Mouse (Mus musculus) heart, embryonic 11.5 days (tissue): Measurements from ENCODE around the gene Elmod3. TPM values are rescaled to one million over a fixed set of nuclear protein-coding genes. Genes with fewer than 3 reads are reported as not detected.
A peak's percentile ranks its signal among the peaks of the same experiment; 100 is the strongest.

Experiments
- ATAC-seq: fragments of 200-750 bp; cut with Nextera tagmentation; replicated peaks from 2 replicates; pipeline ENCODE4 v1.8.0; 2017; ENCODE audit warnings: moderate library complexity; ENCODE audit not compliant: insufficient number of reproducible peaks, low FRiP score, low TSS enrichment
- H3K27ac ChIP-seq: fragments of 300-500 bp; sonication (generic); 2 replicates; pipeline ENCODE4 v1.5.1; 2014; ENCODE audit warnings: mild to moderate bottlenecking, low read depth, low read length
- H3K27me3 ChIP-seq: fragments of 300-500 bp; sonication (generic); 2 replicates; pipeline ENCODE4 v1.6.1; 2014; ENCODE audit warnings: mild to moderate bottlenecking, low read length, mixed read lengths; ENCODE audit not compliant: control insufficient read depth, insufficient read depth
- H3K36me3 ChIP-seq: fragments of 300-500 bp; sonication (generic); 2 replicates; pipeline ENCODE4 v1.6.1; 2014; ENCODE audit warnings: mild to moderate bottlenecking, low read length, moderate library complexity, mixed read lengths; ENCODE audit not compliant: control insufficient read depth, insufficient read depth
- H3K4me1 ChIP-seq: fragments of 300-500 bp; sonication (generic); 2 replicates; pipeline ENCODE4 v1.6.1; 2014; ENCODE audit warnings: low read length; ENCODE audit not compliant: control insufficient read depth, insufficient read depth
- H3K4me2 ChIP-seq: fragments of 300-500 bp; sonication (generic); 2 replicates; pipeline ENCODE4 v1.6.1; 2014; ENCODE audit warnings: mild to moderate bottlenecking, moderate library complexity
- H3K4me3 ChIP-seq: fragments of 300-500 bp; sonication (generic); 2 replicates; pipeline ENCODE4 v1.5.1; 2014; ENCODE audit warnings: low read depth, low read length
- H3K9ac ChIP-seq: fragments of 300-500 bp; sonication (generic); 2 replicates; pipeline ENCODE4 v1.6.1; 2014; ENCODE audit warnings: mild to moderate bottlenecking, low read depth, low read length, moderate library complexity
- H3K9me3 ChIP-seq: fragments of 300-500 bp; sonication (generic); replicated peaks from 2 replicates; pipeline ENCODE4 v1.6.1; 2016; ENCODE audit warnings: low read length; ENCODE audit not compliant: control insufficient read depth
- WGBS: fragments of 180-500 bp; shearing (Covaris S2); extraction: QIAGEN DNeasy Blood & Tissue Kit; methylation state at CpG from one replicate; pipeline ENCODE4 v1.1.7; 2014; ENCODE audit not compliant: insufficient replicate concordance; 5-methylcytosine and 5-hydroxymethylcytosine counted together
- polyA plus RNA-seq: library from polyadenylated mRNA; unstranded; fragments of >200 nt; fragmentation: Nextera tagmentation; extraction: Ambion mirVana; gene quantifications from 2 replicates; pipeline ENCODE4 v1.2.1, GENCODE M21; 2014

The Elmod3 gene
- polyA plus RNA-seq, 1 experiment from 2014 or later, result 10.5 TPM

DNA sequence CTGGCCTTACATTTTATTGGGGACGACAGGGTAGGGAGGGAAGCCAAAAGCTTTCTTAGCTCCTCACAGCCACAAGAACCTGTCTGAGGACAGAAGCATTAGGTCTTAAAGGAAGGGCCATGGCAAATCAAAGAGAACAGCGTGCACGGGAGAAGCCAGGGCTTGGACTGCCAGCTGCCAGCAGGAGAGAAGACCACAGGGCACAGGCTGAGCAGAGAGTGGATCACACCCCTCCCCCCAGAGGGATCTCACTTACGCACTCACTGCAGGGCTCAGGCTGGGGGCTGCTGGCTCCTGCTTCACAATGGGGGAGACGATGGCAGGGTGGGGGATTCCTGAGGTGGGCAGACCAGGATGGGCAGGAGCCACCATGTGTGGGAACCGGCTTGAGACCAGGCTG, 33.5 kb upstream of the Elmod3 start:
- peaks cover 10% of the 10 kb centered on the region for H3K36me3 ChIP-seq
- no peak overlapping the region for H3K4me2 ChIP-seq

DNA sequence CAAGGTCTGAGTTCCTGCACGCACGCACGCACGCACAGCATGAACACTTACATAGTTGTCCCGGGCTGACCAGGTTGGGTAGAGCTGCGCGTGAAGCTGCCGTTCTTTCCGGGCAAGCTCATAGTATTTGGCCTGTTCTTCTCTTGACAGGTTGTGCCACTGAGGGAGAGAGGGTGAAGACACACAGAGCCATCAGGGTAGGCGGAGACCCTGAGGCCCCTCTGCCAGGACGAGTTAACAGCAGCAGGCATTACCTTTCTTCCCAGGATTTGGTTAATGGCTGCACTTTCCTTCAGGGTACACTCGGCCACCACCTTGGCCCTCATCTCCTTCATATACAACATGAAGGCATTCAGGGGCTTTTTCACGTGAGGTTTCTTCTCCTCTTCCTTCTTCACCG, 32.7 kb upstream of the Elmod3 start:
- Histone ChIP-seq H3K36me3 (peaks cover 10% of the 10 kb centered on the region), H3K27me3 (no peaks in the 10 kb centered on the region), H3K4me1 (no peaks in the 10 kb centered on the region; the same call in 1 of the 2 replicates), H3K4me2 (no peak overlapping the region), H3K9ac (no peak overlapping the region), H3K27ac (no peak overlapping the region), H3K4me3 (no peak overlapping the region), H3K9me3 (no peaks in the 10 kb centered on the region)
- ATAC-seq, result no peak
- WGBS, result 87% methylated on average over 14 of the region's 14 CpGs

More for the DNA sequence above, 33.5 kb upstream of the Elmod3 start:
- peaks cover 4% of the 10 kb centered on the region; the same call in 1 of the 2 replicates for H3K4me1 ChIP-seq
- no peak overlapping the region for H3K27ac ChIP-seq
- no peak overlapping the region for H3K9ac ChIP-seq
- H3K9me3 ChIP-seq, result no peaks in the 10 kb centered on the region
- H3K27me3 ChIP-seq, result no peaks in the 10 kb centered on the region
- WGBS, result 85% methylated on average over 6 of the region's 6 CpGs
- no peak for ATAC-seq
- no peak overlapping the region for H3K4me3 ChIP-seq

DNA sequence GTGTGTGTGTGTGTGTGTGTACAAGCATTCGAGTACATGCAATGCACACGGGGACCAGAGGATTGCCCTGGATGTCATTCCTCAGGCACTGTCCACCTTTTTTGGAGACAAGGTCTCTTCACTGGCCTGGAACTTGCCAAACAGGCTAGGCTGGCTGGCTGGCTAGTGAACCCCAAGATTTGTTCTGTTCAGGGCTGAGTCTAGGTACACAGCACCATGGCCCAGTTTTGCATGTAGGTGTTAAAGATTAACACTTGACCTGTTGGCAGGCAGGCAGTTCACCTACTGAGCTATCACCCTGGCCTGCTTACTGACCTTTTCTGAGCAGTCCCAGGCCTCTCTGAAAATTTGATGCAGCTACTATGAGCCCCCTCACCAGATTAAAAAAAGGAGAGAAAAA, 32.2 kb upstream of the Elmod3 start:
- 93% methylated on average over 2 of the region's 2 CpGs for WGBS
- H3K9me3 ChIP-seq, result no peaks in the 10 kb centered on the region

DNA sequence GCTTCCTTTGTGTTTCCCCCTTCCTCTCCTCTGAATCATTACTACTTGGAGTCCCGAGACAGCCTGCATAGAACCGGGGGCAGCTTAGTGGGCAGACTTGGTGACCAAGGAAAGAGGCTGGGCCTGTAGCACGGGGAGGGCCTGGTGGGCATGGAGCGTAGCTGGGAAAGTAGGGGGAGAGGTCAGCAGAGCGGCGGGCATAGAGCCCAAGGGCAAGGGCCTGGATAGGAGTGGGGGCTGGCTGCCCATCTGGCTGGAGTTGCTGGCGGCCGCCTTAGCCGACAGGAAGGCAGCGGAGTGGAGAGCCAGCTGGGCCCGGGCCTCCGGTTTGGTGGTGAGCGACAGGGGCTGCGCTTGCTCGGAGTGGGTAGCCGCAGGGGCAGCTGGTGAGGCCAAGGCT, 29.1 kb upstream of the Elmod3 start:
- WGBS, result 89% methylated on average over 16 of the region's 16 CpGs
- Histone ChIP-seq H3K27ac (0 out of 2 replicates have a peak overlapping the region, but pooled peaks have one; percentile 22), H3K27me3 (no peaks in the 10 kb centered on the region), H3K9me3 (no peaks in the 10 kb centered on the region), H3K9ac (no peak overlapping the region), H3K36me3 (peaks cover 10% of the 10 kb centered on the region), H3K4me1 (no peaks in the 10 kb centered on the region), H3K4me2 (no peak overlapping the region), H3K4me3 (no peak overlapping the region)
- ATAC-seq, result no peak

More for the DNA sequence above, 32.2 kb upstream of the Elmod3 start:
- Histone ChIP-seq H3K27ac (no peak overlapping the region), H3K4me2 (no peak overlapping the region), H3K4me1 (no peaks in the 10 kb centered on the region), H3K27me3 (no peaks in the 10 kb centered on the region), H3K36me3 (peaks cover 10% of the 10 kb centered on the region), H3K4me3 (no peak overlapping the region), H3K9ac (no peak overlapping the region)
- ATAC-seq, result no peak

DNA sequence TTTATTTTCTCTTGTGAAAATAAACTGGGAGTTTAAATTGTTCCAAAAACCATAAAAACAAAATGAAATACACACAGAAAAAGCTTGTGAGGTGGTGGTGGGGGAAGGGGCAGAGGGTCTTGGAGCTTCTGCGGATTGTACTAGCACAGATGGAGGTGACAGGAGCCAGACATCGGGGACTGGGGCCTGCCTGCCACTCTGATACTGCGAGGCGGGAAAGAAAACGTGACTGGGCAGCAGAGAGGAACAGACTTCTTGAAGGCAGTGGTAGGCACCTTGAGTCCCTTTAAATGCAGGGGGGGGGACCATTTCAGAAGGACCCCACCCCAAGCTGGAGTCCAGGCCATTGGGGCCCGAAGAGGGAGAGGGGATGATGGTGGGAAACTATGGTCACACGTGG, 28.2 kb upstream of the Elmod3 start:
- no peak overlapping the region for H3K27ac ChIP-seq
- ATAC-seq, result no peak
- H3K27me3 ChIP-seq, result no peaks in the 10 kb centered on the region
- H3K9ac ChIP-seq, result no peak overlapping the region
- H3K4me3 ChIP-seq, result no peak overlapping the region
- H3K4me2 ChIP-seq, result no peak overlapping the region
- H3K36me3 ChIP-seq, result peaks cover 10% of the 10 kb centered on the region
- H3K4me1 ChIP-seq, result no peaks in the 10 kb centered on the region
- H3K9me3 ChIP-seq, result no peaks in the 10 kb centered on the region
- 70% methylated on average over 7 of the region's 7 CpGs for WGBS

DNA sequence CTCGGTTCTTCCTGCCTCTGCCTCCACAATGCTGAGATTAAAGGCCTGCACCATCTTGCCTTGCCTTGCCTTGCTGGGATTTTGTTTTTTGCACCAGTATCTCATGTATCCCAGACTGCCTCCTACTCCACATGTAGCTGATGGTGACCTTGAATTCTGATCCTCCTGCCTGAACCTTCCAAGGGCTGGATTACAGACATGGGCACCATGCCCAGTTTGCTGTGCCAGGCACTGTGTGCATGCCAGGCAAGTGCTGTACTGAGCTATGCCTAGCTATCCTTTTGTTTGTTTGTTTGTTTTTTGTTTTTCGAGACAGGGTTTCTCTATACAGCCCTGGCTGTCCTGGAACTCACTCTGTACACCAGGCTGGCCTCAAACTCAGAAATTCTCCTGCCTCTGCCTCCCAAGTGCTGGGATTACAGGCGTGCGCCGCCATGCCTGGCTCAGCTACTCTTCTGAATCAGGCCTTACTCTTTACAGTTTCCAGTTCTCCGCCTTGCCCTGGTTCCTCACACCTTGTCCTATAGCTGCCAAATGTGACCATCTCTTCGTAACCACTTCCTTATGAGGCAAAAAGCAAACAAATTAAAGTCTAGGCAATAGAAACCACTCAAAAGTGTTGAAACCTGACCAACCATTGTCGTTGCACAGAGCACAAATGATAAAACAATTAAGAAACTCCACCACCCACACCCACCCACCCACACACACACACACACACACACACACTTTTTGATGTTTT, 25.6 kb upstream of the Elmod3 start:
- H3K36me3 ChIP-seq, result peaks cover 3% of the 10 kb centered on the region
- no peak overlapping the region for H3K27ac ChIP-seq
- no peak for ATAC-seq
- H3K4me3 ChIP-seq, result no peak overlapping the region
- no peak overlapping the region for H3K9ac ChIP-seq
- no peaks in the 10 kb centered on the region for H3K27me3 ChIP-seq
- WGBS, result 85% methylated on average over 8 of the region's 8 CpGs
- H3K4me1 ChIP-seq, result no peaks in the 10 kb centered on the region
- H3K4me2 ChIP-seq, result no peak overlapping the region
- no peaks in the 10 kb centered on the region for H3K9me3 ChIP-seq

DNA sequence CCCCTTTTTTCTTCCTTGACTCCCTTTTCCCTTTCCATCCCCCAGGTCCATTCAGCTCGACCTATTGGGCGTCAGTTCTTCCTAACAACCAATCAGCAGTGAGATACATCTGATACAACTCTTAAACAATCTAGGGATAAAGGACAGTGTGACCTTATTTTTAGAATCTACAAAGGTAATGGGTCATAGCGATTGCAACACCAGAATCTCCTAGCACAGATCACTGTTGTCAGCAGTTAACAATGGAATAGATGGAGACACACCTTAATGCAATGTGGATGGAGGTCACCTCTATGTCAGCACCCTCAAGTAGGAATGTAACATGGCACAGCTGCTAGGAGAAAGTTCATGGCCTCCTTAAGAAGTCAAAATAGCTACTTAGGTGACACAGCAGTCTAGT, 24.7 kb upstream of the Elmod3 start:
- H3K27me3 ChIP-seq, result no peaks in the 10 kb centered on the region
- 39% methylated on average over 3 of the region's 3 CpGs for WGBS
- H3K9ac ChIP-seq, result no peak overlapping the region
- no peak for ATAC-seq
- H3K4me2 ChIP-seq, result no peak overlapping the region
- no peaks in the 10 kb centered on the region for H3K9me3 ChIP-seq
- no peak overlapping the region for H3K27ac ChIP-seq
- peaks cover 3% of the 10 kb centered on the region for H3K36me3 ChIP-seq
- H3K4me1 ChIP-seq, result no peaks in the 10 kb centered on the region
- H3K4me3 ChIP-seq, result no peak overlapping the region

DNA sequence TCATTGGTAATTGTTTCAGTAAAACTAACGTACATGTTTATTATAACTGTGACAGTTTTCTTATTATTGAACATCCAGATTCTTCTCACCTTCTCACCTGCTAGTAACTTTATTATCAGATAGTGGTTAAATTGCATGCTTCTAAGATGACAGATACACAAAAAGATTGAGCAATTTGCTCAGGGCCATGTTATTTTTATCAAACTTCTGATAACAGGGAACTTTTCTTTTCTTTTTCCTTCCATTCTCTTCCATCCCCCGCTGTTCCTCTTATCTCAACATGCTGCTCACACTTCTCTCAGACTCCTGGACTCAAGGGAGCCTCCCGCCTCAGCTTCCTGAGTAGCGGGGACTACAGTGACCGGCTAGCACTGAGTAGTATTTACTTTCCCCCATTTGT, 22.7 kb upstream of the Elmod3 start:
- Histone ChIP-seq H3K4me2 (no peak overlapping the region), H3K9me3 (no peaks in the 10 kb centered on the region), H3K36me3 (no peaks in the 10 kb centered on the region), H3K4me3 (no peak overlapping the region), H3K9ac (no peak overlapping the region), H3K27ac (no peak overlapping the region), H3K27me3 (no peaks in the 10 kb centered on the region), H3K4me1 (peaks cover 5% of the 10 kb centered on the region)
- WGBS, result 49% methylated on average over 5 of the region's 5 CpGs
- no peak for ATAC-seq
